Mouse (Mus musculus): ENCODE data around the gene Eef2.

DNA sequence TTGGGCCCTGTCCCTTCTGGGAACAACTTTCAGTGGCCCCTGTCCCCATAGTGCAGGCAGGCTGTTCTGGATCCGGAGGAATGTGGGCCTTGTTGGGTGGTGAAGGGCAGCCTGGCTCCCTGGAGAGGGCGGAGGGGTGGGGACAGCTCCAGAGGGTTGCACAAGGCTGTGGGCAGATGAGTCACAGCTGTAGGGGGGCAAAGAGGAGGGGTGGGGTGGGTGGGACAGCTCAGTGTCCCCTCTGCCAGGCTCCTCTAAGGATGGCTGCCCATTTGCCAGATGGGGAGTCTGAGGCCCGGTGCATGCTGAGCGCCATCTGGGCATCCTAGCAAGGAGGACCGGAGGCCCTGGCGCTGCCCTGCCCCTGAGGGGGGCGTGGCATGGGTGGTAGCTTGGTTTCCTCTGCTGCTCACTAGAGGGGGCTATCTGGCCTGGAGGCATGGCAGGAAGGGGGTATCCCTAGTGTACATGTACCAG lies 33.2 kb upstream of the Eef2 start:
- no peak for TF ChIP-seq CTCF (IDR thresholded peaks at IDR 0.05; ENCODE audit: insufficient read depth, low read length)
- no peak for TF ChIP-seq POLR2A (IDR thresholded peaks at IDR 0.05; ENCODE audit: borderline replicate concordance, extremely low read depth, low read depth, low read length)

Data from lung, adult 2 months (tissue).